24 mouse cellular contexts compared by ENCODE assay signal in genomic region chrX:114324285-114324684, GRCm38 (mm10).
DNase-seq lines count a peak whose midpoint lies in the region; ATAC-seq and TF ChIP-seq lines count a peak whose summit lies in the region.
"Had no signal": no experiment of that assay in that cellular context is flagged by ENCODE, and none has a peak within 500 bp of the region (broad histone marks: within the 10 kb centered on the region; RNA-seq: fewer than 3 reads in every experiment).

No protein-coding gene starts in this region.

- H3K4me2 ChIP-seq in hindbrain, postnatal 0 days (ENCODE audit: low read depth, low read length): no peak overlapping the region
- H3K4me2 ChIP-seq in hindbrain, embryonic 16.5 days (ENCODE audit: low read length): no peak overlapping the region
- H3K4me2 ChIP-seq in lung, embryonic 14.5 days: no peak overlapping the region
- H3K4me2 ChIP-seq: forebrain, embryonic 12.5 days; limb, embryonic 15.5 days; liver, embryonic 15.5 days had no signal

- no peak for TF ChIP-seq POLR2A in brain, embryonic 14.5 days (IDR thresholded peaks at IDR 0.05; ENCODE audit: borderline replicate concordance, extremely low read depth, insufficient read depth, insufficient read length, poor library complexity, severe bottlenecking)

- H3K9me3 ChIP-seq in hindbrain, postnatal 0 days (ENCODE audit: low read length): no peaks in the 10 kb centered on the region
- no peaks in the 10 kb centered on the region for H3K9me3 ChIP-seq in hindbrain, embryonic 16.5 days (ENCODE audit: control insufficient read depth, low read length)
- H3K9me3 ChIP-seq in lung, embryonic 14.5 days (ENCODE audit: low read depth, low read length): no peaks in the 10 kb centered on the region
- H3K9me3 ChIP-seq: forebrain, embryonic 12.5 days; heart, embryonic 10.5 days; limb, embryonic 15.5 days; liver, embryonic 15.5 days had no signal

- H3K4me3 ChIP-seq in hindbrain, postnatal 0 days (ENCODE audit: low read length): no peak overlapping the region
- H3K4me3 ChIP-seq in hindbrain, embryonic 16.5 days (ENCODE audit: low read length): no peak overlapping the region
- H3K4me3 ChIP-seq in lung, embryonic 14.5 days (ENCODE audit: low read depth, low read length): no peak overlapping the region
- H3K4me3 ChIP-seq: forebrain, embryonic 12.5 days; heart, embryonic 10.5 days; limb, embryonic 15.5 days; liver, embryonic 15.5 days had no signal

- no peaks in the 10 kb centered on the region for H3K4me1 ChIP-seq in hindbrain, postnatal 0 days (ENCODE audit: insufficient read depth, low read length)
- no peaks in the 10 kb centered on the region for H3K4me1 ChIP-seq in hindbrain, embryonic 16.5 days (ENCODE audit: control insufficient read depth, insufficient read depth, low read depth, low read length)
- H3K4me1 ChIP-seq in lung, embryonic 14.5 days (ENCODE audit: insufficient read depth): no peaks in the 10 kb centered on the region
- H3K4me1 ChIP-seq: forebrain, embryonic 12.5 days; heart, embryonic 10.5 days; limb, embryonic 15.5 days; liver, embryonic 15.5 days had no signal

- no peaks in the 10 kb centered on the region for H3K27me3 ChIP-seq in hindbrain, postnatal 0 days (ENCODE audit: insufficient read depth, low read length)
- no peaks in the 10 kb centered on the region for H3K27me3 ChIP-seq in hindbrain, embryonic 16.5 days (replicated peaks; ENCODE audit: control insufficient read depth, insufficient read depth, low read length)
- no peaks in the 10 kb centered on the region for H3K27me3 ChIP-seq in lung, embryonic 14.5 days (ENCODE audit: insufficient read depth, low read length)
- H3K27me3 ChIP-seq: forebrain, embryonic 12.5 days; limb, embryonic 15.5 days; liver, embryonic 15.5 days had no signal

- DNase-seq in embryo, embryonic 11 days: peak; percentile 1
- no peak for DNase-seq in embryo, embryonic 10 days (ENCODE audit: low spot score)
- peak; percentile 35 for DNase-seq in hindbrain, postnatal 0 days (ENCODE audit: low spot score)
- peak; percentile 23 for DNase-seq in lung, embryonic 14.5 days
- DNase-seq in lung, adult 18-20 months: no peak
- DNase-seq in brain, embryonic 14.5 days (ENCODE audit: low read depth): peak; percentile 18
- DNase-seq in ovary, postnatal 36 days (ENCODE audit: low spot score): no peak
- DNase-seq: cerebellum, adult 8-10 months; cerebellum, postnatal 36 days; kidney, adult 2 months; kidney, postnatal 14 days; layer of hippocampus, postnatal 36 days; right cerebral cortex, postnatal 25 days; spleen, adult 18-20 months; thymus, postnatal 14 days had no signal

- peak; percentile 22 for TF ChIP-seq CTCF in hindbrain, postnatal 0 days (IDR thresholded peaks at IDR 0.05; ENCODE audit: low read depth)
- 0 out of 2 replicates have a peak, but pooled peaks have one; percentile 21 for TF ChIP-seq CTCF in lung, embryonic 14.5 days (IDR thresholded peaks at IDR 0.05; ENCODE audit: low read depth)
- TF ChIP-seq CTCF in brain, embryonic 14.5 days (IDR thresholded peaks at IDR 0.05; ENCODE audit: borderline replicate concordance, extremely low read depth, insufficient read depth, insufficient read length): no peak

- H3K9ac ChIP-seq in hindbrain, postnatal 0 days (replicated peaks; ENCODE audit: low read length): no peak overlapping the region
- H3K9ac ChIP-seq in hindbrain, embryonic 16.5 days (ENCODE audit: low read depth, low read length): no peak overlapping the region
- H3K9ac ChIP-seq in lung, embryonic 14.5 days: no peak overlapping the region
- H3K9ac ChIP-seq: forebrain, embryonic 12.5 days; limb, embryonic 15.5 days; liver, embryonic 15.5 days had no signal

- 45% methylated on average over 1 of the region's 1 CpGs for WGBS in hindbrain, postnatal 0 days
- WGBS in hindbrain, embryonic 16.5 days: 53% methylated on average over 1 of the region's 1 CpGs
- WGBS in lung, embryonic 14.5 days: 37% methylated on average over 1 of the region's 1 CpGs

- ATAC-seq in hindbrain, postnatal 0 days: no peak
- ATAC-seq in hindbrain, embryonic 16.5 days: no peak
- ATAC-seq in lung, embryonic 14.5 days (ENCODE audit: insufficient read depth): no peak
- ATAC-seq: CD4-positive, CD25-positive, alpha-beta regulatory T cell, adult 4 months; lung, postnatal 0 days; Patski had no signal

- no peaks in the 10 kb centered on the region for H3K36me3 ChIP-seq in hindbrain, postnatal 0 days (ENCODE audit: insufficient read depth, low read length)
- H3K36me3 ChIP-seq in hindbrain, embryonic 16.5 days (ENCODE audit: control insufficient read depth, insufficient read depth, low read length): no peaks in the 10 kb centered on the region
- H3K36me3 ChIP-seq in lung, embryonic 14.5 days (ENCODE audit: insufficient read depth): no peaks in the 10 kb centered on the region
- H3K36me3 ChIP-seq: forebrain, embryonic 12.5 days; heart, embryonic 10.5 days; limb, embryonic 15.5 days; liver, embryonic 15.5 days had no signal

- no peak overlapping the region for H3K27ac ChIP-seq in hindbrain, postnatal 0 days
- no peak overlapping the region for H3K27ac ChIP-seq in hindbrain, embryonic 16.5 days (ENCODE audit: low read depth, low read length)
- no peak overlapping the region for H3K27ac ChIP-seq in lung, embryonic 14.5 days (ENCODE audit: low read depth)
- H3K27ac ChIP-seq: forebrain, embryonic 12.5 days; heart, embryonic 10.5 days; limb, embryonic 15.5 days; liver, embryonic 15.5 days; macrophage had no signal

Comparison
In these comparisons a context has a peak if more than half of its experiments do, and no peak if none do; other contexts are left out.
1. DNase-seq: peak in embryo, embryonic 11 days (single experiment), hindbrain, postnatal 0 days (single experiment), lung, embryonic 14.5 days (single experiment) and brain, embryonic 14.5 days (single experiment); none in embryo, embryonic 10 days (single experiment), lung, adult 18-20 months (0 of 2) and ovary, postnatal 36 days (single experiment).